Mouse (Mus musculus) limb, embryonic 11.5 days (tissue): ENCODE results near the gene Clpb. TPM values are rescaled to one million over a fixed set of nuclear protein-coding genes. Genes with fewer than 3 reads are reported as not detected.
"Not testable (repeated sequence)": the region's sequence is repeated elsewhere in the genome, so short reads cannot be mapped to it uniquely, and the experiment has no call there.

Experiments used
- ATAC-seq: fragments of 200-750 bp; cut with Nextera tagmentation; 2 replicates; pipeline ENCODE4 v1.8.0; 2017; ENCODE audit warnings: low read depth; ENCODE audit not compliant: insufficient number of reproducible peaks, low FRiP score, low TSS enrichment
- DNase-seq: peaks from one replicate; pipeline ENCODE4 v3.0.0-alpha.2; 2015; ENCODE audit warnings: low spot score
- H3K27ac ChIP-seq: fragments of 300-500 bp; sonication (generic); replicated peaks from 2 replicates; pipeline ENCODE4 v1.5.1; 2014; ENCODE audit warnings: low read depth, mild to moderate bottlenecking, low read length
- H3K27me3 ChIP-seq: fragments of 300-500 bp; sonication (generic); 2 replicates; pipeline ENCODE4 v1.6.1; 2014; ENCODE audit warnings: mild to moderate bottlenecking, low read length, mixed read lengths; ENCODE audit not compliant: control insufficient read depth, insufficient read depth
- H3K36me3 ChIP-seq: fragments of 300-500 bp; sonication (generic); 2 replicates; pipeline ENCODE4 v1.6.1; 2014; ENCODE audit warnings: mild to moderate bottlenecking, low read length, moderate library complexity, mixed read lengths; ENCODE audit not compliant: control insufficient read depth, insufficient read depth
- H3K4me1 ChIP-seq: fragments of 300-500 bp; sonication (generic); 2 replicates; pipeline ENCODE4 v1.6.1; 2014; ENCODE audit warnings: low read length, mixed read lengths; ENCODE audit not compliant: control insufficient read depth, insufficient read depth
- H3K4me2 ChIP-seq: fragments of 300-500 bp; sonication (generic); 2 replicates; pipeline ENCODE4 v1.6.1; 2014; ENCODE audit warnings: low read depth, mild to moderate bottlenecking, moderate library complexity; ENCODE audit not compliant: severe bottlenecking
- H3K4me3 ChIP-seq: fragments of 300-500 bp; sonication (generic); 2 replicates; pipeline ENCODE4 v1.5.1; 2014; ENCODE audit warnings: low read depth, low read length
- H3K9ac ChIP-seq: fragments of 300-500 bp; sonication (generic); 2 replicates; pipeline ENCODE4 v1.6.1; 2014; ENCODE audit warnings: mild to moderate bottlenecking, low read length
- H3K9me3 ChIP-seq: fragments of 300-500 bp; sonication (generic); 2 replicates; pipeline ENCODE4 v1.6.1; 2016; ENCODE audit warnings: low read length; ENCODE audit not compliant: control insufficient read depth
- WGBS: fragments of 180-500 bp; shearing (Covaris S2); extraction: QIAGEN DNeasy Blood & Tissue Kit; methylation state at CpG from one replicate; pipeline ENCODE4 v1.1.7; 2014; 5-methylcytosine and 5-hydroxymethylcytosine counted together
- polyA plus RNA-seq: library from polyadenylated mRNA; unstranded; fragments of >200 nt; fragmentation: Nextera tagmentation; extraction: Ambion mirVana; gene quantifications from 2 replicates; pipeline ENCODE4 v1.2.1, GENCODE M21; 2014

Clpb gene
- polyA plus RNA-seq, result 46.0 and 46.9 TPM in 2 replicates

- Histone ChIP-seq H3K36me3 (no peaks in the 10 kb centered on the region), H3K4me3 (peak within 1 kb of the TSS; percentile 71), H3K9ac (peak within 1 kb of the TSS; percentile 49), H3K4me1 (peaks cover 5% of the 10 kb centered on the region; the same call in 1 of the 2 replicates), H3K4me2 (peak within 1 kb of the TSS; percentile 60), H3K9me3 (peaks cover 2% of the 10 kb centered on the region; the same call in 1 of the 2 replicates), H3K27me3 (no peaks in the 10 kb centered on the region), H3K27ac (no peak within 1 kb of the TSS)
- DNase-seq, result peak; percentile 91
- WGBS, result 2% methylated on average over 49 of the region's 49 CpGs
- peak; percentile 98 for ATAC-seq
Observed at GRCm38 (mm10) chr7:101663514-101664159, at the start of gene Clpb. Gene Clpb (plus strand): TSS chr7:101663633.

GRCm38 (mm10) chr7:101615406-101615805 lies 48.0 kb upstream of the Clpb start:
- 85% methylated on average over 7 of the region's 7 CpGs for WGBS
- Histone ChIP-seq H3K4me2 (no peak overlapping the region), H3K27ac (no peak overlapping the region), H3K4me3 (no peak overlapping the region), H3K27me3 (no peaks in the 10 kb centered on the region), H3K9ac (no peak overlapping the region), H3K9me3 (no peaks in the 10 kb centered on the region), H3K4me1 (no peaks in the 10 kb centered on the region), H3K36me3 (no peaks in the 10 kb centered on the region)
- ATAC-seq (no peak), DNase-seq (no peak)

GRCm38 (mm10) chr7:101616136-101616835 lies 47.1 kb upstream of the Clpb start:
- Histone ChIP-seq H3K4me1 (no peaks in the 10 kb centered on the region), H3K9me3 (no peaks in the 10 kb centered on the region), H3K27ac (no peak overlapping the region), H3K27me3 (no peaks in the 10 kb centered on the region), H3K4me3 (no peak overlapping the region), H3K9ac (no peak overlapping the region), H3K36me3 (no peaks in the 10 kb centered on the region), H3K4me2 (no peak overlapping the region)
- WGBS, result 86% methylated on average over 6 of the region's 6 CpGs
- DNase-seq, result no peak
- no peak for ATAC-seq

GRCm38 (mm10) chr7:101617438-101618165 lies 45.8 kb upstream of the Clpb start:
- H3K9ac ChIP-seq, result no peak overlapping the region
- no peaks in the 10 kb centered on the region for H3K4me1 ChIP-seq
- 63% methylated on average over 10 of the region's 10 CpGs for whole genome bisulfite sequencing
- no peak for DNase-seq
- no peak overlapping the region for H3K4me2 ChIP-seq
- no peak overlapping the region for H3K27ac ChIP-seq
- no peak for ATAC-seq
- no peaks in the 10 kb centered on the region for H3K36me3 ChIP-seq
- H3K27me3 ChIP-seq, result no peaks in the 10 kb centered on the region
- no peaks in the 10 kb centered on the region for H3K9me3 ChIP-seq
- H3K4me3 ChIP-seq, result no peak overlapping the region

GRCm38 (mm10) chr7:101618273-101618672 lies 45.2 kb upstream of the Clpb start:
- Histone ChIP-seq H3K4me3 (no peak overlapping the region), H3K36me3 (no peaks in the 10 kb centered on the region), H3K9ac (no peak overlapping the region), H3K4me2 (no peak overlapping the region), H3K9me3 (no peaks in the 10 kb centered on the region), H3K27me3 (no peaks in the 10 kb centered on the region), H3K4me1 (no peaks in the 10 kb centered on the region), H3K27ac (no peak overlapping the region)
- 79% methylated on average over 7 of the region's 7 CpGs for WGBS
- ATAC-seq, result no peak
- no peak for DNase-seq

- H3K4me2 ChIP-seq, result no peak overlapping the region
Observed at GRCm38 (mm10) chr7:101620373-101620772, 43.1 kb upstream of the Clpb start.

GRCm38 (mm10) chr7:101621861-101622260 lies 41.6 kb upstream of the Clpb start:
- not testable (repeated sequence) for DNase-seq, H3K9me3 ChIP-seq, H3K9ac ChIP-seq, H3K27ac ChIP-seq, H3K27me3 ChIP-seq, H3K36me3 ChIP-seq, H3K4me1 ChIP-seq, H3K4me2 ChIP-seq, H3K4me3 ChIP-seq, ATAC-seq
- WGBS, result 84% methylated on average over 4 of the region's 4 CpGs

More at GRCm38 (mm10) chr7:101620373-101620772, 43.1 kb upstream of the Clpb start:
- Histone ChIP-seq H3K9ac (no peak overlapping the region), H3K36me3 (no peaks in the 10 kb centered on the region), H3K9me3 (no peaks in the 10 kb centered on the region), H3K4me3 (no peak overlapping the region), H3K4me1 (no peaks in the 10 kb centered on the region), H3K27me3 (no peaks in the 10 kb centered on the region), H3K27ac (no peak overlapping the region)
- DNase-seq, result peak; percentile 58
- WGBS, result 27% methylated on average over 4 of the region's 4 CpGs
- no peak for ATAC-seq

GRCm38 (mm10) chr7:101624283-101624682 lies 39.1 kb upstream of the Clpb start:
- DNase-seq (no peak), ATAC-seq (no peak)
- Histone ChIP-seq H3K9ac (no peak overlapping the region), H3K27me3 (no peaks in the 10 kb centered on the region), H3K4me1 (no peaks in the 10 kb centered on the region), H3K36me3 (no peaks in the 10 kb centered on the region), H3K4me3 (no peak overlapping the region), H3K27ac (no peak overlapping the region), H3K9me3 (no peaks in the 10 kb centered on the region), H3K4me2 (no peak overlapping the region)
- WGBS, result 74% methylated on average over 6 of the region's 6 CpGs
